Mouse (Mus musculus) ovary, postnatal 14 days (tissue): ENCODE data around the gene Ppp6r3.
"Not testable (repeated sequence)": the region's sequence is repeated elsewhere in the genome, so short reads cannot be mapped to it uniquely, and the experiment has no call there.

Experiments used
- DNase-seq: peaks from one replicate; pipeline ENCODE4 v3.0.0; 2022; ENCODE audit warnings: low spot score

Ppp6r3 gene

DNA sequence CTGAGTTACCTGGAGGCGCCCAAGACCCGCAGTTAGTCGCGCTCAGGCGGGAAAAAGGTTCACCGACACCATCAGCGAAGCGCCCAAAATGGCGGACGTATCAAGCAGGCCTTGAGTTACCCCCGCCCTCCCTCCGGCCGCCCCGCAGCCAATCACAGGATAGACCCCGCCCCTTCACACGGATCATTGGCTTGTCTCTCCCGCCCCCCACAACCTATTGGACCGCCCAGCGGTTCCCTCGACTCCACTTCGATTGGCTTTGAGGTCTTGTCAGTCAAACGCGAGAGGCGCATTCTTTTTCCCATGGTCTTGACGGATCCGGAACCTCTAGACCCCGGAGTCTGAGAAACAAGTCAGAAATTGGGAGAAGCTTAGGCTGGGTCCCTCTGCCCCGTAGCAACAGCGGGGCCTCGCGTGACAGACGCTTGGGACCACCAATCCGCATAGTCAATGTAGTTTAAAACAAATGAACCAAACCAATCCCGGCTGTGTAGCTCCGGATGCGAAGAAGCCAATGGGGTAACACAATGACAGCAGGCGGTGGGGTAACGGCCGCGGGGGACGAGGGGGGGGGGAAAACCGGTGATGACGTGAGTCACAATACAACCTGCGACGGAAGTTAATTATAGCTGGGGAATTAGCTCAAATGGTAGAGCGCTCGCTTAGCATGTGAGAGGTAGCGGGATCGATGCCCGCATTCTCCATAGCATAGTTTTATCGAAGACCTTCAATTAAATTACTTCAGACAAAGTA, at the start of gene Ppp6r3:
Ppp6r3 (minus strand) TSS at position 118 of the 753 bp plus-strand sequence.
- peak; percentile 95 for DNase-seq

- no peak for DNase-seq
These were observed 49.6 kb upstream of the Ppp6r3 start for GRCm38 (mm10) chr19:3625111-3625510.

- DNase-seq: peak; percentile 37
These were observed 48.3 kb upstream of the Ppp6r3 start for GRCm38 (mm10) chr19:3623824-3624223.

DNA sequence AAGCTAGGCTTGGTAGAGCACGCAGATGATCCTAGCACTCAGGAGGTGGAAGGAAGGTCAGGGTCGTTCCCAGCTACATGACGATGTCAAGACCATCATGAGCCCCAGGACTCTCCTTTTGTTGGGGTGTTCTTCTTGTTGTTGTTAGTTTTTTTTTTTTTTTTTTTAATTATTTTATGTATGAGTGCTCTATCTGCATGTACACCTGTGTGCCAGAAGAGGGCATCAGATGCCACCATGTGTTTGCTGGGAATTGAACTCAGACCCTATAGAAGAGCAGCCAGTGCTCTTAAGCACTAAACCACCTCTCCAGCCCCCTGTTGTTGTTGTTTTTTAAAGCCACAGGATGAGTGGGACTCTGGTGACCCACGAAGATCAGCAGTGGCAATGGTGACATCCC, 47.7 kb upstream of the Ppp6r3 start:
- no peak for DNase-seq

DNA sequence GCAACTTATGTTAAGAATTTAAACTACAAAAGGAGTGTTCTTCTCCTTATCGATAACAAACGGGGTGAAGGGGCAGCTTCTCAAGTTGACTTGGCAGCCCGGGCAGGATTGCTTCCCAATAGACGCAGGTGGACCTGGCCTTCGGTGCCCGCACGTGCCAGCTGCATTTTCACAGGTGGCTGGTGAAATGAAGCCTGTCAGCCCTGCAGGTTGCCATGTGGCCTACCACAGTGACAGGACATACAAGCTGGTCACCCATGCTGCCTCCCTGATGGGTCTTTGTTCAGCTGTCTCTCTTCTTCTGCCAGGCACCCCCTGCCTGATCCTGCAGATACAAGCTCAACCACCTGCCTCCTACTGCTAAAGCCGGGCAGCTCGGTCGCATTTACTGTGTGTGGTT, 45.3 kb upstream of the Ppp6r3 start:
- DNase-seq: no peak

- DNase-seq: no peak
These were observed 43.8 kb upstream of the Ppp6r3 start for GRCm38 (mm10) chr19:3619359-3619758.

DNA sequence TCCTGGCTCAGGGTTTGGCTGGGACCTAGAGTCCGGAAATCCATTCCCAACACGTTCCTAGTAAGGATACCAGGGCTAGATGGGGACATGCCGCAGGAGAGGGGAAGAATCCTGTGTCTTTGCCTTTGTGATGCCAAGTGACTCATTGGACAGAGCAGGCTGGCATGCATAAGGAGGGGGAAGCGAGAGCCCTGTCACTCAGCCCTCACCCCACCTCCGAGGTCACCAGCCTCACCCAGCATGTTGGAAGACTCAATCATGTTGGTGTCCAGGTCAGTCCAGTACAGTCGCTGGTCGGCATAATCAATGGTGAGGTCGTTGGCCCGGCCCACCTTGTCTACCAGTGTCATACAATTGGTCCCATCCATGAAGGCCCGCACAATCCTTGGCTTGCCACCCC, 38.4 kb upstream of the Ppp6r3 start:
- DNase-seq: no peak

- DNase-seq: no peak
These were observed 37.2 kb upstream of the Ppp6r3 start for GRCm38 (mm10) chr19:3612534-3613273.

DNA sequence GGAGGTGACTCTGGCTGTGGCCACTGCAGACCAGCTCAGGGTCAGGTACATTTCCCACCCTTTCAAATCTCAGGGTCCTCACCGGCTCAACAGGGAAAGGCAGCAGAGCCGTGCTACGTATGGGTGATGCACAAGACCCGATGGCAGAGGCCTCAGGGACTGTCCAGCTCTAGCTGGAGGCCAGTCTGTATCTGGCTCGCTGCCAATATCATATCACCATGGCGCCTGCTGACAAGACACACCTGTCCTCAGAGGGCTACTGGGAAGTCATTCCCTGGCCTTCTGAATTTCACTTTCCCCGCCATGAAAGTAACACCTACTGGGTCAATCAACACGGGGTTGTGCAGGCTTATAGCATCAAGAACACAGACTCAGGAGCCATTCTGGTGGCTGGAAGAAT, 36.2 kb upstream of the Ppp6r3 start:
- DNase-seq: no peak

DNA sequence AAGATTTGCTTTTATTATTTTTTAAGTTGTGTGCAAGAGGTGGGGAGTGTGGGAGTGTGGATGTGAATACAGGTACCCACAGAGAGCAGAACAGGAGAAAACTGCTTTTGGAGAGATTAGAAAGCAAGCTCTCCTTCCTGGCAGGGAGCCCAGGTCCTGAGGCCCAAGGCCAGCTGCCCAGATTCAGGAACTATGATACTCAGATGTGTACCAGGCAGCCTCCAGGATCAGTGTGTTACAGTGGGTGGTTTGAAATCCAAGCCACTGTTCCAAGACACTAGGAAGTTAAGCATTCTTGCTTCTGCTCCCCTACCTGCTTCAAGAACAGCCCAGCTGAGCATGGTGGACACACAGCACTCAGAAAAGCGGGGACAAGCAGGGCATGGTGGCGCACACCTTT, 35.3 kb upstream of the Ppp6r3 start:
- peak; percentile 41 for DNase-seq

- DNase-seq: no peak
These were observed 34.3 kb upstream of the Ppp6r3 start for GRCm38 (mm10) chr19:3609826-3610225.

- no peak for DNase-seq
These were observed 18.8 kb upstream of the Ppp6r3 start for GRCm38 (mm10) chr19:3594316-3594715.

DNA sequence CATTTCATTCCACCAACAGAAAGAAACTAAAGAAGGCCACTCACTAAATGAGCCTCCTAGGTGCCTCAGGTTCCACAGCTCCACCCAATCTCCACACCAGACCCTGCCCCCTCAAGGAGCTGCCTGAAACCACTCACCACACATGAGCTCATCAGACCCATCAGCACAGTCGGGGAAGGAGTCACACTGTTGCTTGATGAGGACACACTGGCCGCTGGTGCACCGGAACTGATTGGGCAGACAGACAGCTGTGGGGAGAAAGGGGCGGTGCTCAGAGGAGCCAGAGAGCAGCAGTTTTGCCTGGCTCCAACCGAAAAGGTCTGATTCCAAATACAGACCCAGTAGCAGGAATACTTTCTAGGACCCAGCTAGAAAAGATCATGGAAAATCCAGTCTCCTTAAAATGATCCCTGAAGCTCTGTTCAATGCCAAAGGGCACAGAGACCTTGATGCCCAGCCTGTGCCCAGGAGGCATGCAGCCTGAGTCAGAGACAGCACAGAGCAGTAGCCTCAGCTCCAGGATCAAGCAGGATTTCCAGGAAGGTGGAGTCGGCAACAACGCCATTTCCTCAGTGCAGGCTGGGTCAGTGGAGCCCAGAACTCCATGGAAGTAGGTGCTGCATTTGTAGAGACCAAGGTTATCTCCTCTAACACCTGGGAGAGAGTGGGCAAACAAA, 18.0 kb upstream of the Ppp6r3 start:
- DNase-seq: no peak

DNA sequence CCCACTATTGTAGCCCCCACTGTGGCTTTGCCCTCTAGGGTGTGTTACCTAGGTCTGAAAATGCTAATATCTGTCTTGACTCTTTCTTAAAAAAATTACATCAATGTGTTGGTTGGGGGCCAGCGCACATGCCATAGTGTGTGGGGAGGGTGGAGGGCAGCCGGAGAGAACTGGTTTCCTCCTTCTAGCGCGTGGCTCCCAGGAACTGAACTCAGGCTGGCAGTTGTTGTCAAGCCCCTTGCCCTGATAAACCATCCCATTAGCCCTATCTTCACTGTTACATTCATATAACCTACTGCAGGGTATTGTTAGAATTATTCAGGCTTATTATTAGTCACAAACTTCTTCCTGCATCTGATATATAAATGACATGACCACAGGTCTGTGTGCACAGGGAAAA, 14.4 kb upstream of the Ppp6r3 start:
- DNase-seq: no peak

DNA sequence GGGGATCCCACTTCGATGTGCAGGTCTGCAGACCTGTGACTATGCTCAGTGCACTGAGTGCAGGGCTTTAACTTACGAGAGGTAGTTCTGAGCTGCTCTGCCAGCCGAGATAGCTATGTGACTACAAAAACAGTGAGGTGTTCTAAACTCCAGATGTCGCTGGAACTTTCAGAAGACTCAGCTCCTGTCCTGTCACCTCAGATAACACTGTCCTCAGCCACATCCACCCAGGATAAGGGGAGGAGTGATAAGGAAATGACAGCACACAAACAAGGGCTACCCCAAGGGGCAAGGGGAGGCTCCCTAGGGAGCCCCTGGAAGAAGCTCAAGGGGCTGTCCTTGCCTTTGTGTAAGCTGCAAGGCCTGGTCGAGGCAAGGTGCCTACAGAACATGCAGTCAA, 14.0 kb upstream of the Ppp6r3 start:
- no peak for DNase-seq

- not testable (repeated sequence) for DNase-seq
These were observed 12.2 kb upstream of the Ppp6r3 start for GRCm38 (mm10) chr19:3587729-3588128.

DNA sequence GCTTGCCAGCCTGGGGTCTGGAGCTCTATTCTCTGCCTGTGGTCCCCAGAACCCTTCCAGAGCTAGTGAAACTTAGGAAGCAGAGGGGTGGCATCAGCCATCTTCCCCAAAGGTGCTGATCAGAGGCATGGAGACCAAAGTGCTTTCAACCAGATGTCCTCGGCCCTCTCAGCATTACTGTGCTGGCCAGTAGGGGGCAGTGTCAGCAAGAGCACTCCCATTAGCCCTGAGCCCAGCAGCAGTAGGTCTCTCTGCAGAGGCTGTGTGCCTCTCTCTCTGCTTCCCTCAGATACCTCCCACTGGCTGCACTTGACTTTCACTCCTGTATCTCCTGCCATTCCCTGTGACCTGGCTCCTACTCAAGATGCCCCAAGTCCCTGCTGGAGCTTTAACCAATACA, 11.0 kb upstream of the Ppp6r3 start:
- no peak for DNase-seq

GRCm38 (mm10) chr19:3586026-3586425, 10.5 kb upstream of the Ppp6r3 start:
- DNase-seq: no peak

GRCm38 (mm10) chr19:3581326-3581725, 5.8 kb upstream of the Ppp6r3 start:
- DNase-seq: no peak

DNA sequence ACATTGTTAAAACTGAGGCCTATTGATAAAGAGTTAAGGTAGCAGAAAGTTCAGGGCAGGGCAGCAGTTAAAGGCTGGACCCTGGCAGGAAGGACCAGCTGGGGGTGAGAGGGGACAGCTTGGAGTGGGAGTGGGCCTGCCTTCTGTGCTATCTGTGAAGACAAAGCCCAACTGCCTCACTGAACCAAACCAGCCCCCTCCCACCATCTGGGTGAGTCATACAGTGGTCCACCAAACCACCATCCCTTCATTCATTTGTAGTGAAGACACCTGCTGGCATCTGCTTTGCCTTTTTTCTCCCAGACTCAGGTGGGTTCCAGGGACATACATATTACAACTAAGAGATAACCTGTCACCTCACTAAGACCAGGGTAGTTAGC, 2.4 kb upstream of the Ppp6r3 start:
- DNase-seq: no peak

GRCm38 (mm10) chr19:3577265-3577910, 1.8 kb upstream of the Ppp6r3 start:
- no peak for DNase-seq

DNA sequence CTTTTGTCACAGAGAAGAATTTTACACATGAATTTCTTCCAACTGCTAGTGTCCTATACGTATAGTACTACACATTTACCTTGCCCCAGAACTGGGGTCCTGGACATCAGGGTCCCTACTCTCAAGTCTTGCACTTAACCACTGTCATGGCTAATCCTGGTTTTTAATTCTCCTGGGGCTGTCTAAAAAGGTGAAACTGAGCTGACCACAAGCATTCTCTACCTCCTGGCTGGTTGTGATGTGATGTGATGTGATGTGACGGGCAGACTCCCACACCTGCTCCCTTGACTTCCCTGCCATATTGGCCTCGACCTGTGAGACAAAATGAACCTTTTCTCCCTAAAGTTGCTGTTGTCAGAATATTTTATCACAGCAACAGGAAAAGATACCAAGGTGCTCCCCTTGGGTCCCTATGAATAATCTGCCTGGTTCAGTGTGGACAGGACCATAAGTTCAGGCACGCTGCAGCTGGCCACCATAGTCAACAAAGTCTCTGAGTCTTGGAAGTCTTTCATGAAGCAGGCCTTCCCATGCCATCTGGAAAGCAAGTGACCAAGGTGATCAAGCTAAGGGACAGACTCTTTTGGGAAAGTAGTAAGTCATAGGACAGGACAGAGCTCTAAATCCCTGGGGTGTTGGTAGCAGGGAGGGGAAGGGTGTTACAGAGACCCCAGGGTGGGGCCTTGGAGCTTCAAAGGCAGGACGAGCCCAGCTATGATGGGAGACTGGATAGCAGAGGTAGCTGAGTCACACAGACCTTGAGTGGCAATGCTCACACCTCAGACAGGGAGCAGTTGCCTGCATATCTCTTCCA, 1.1 kb upstream of the Ppp6r3 start:
- DNase-seq: no peak
